Mouse (Mus musculus) kidney, adult 2 months (tissue): ENCODE measurements around the gene 4930486L24Rik.

ENCODE experiments used
- CTCF ChIP-seq: fragments of 200-500 bp; conservative IDR thresholded peaks from 2 replicates; pipeline ENCODE4 v1.5.1; 2011; ENCODE audit warnings: low read depth, mild to moderate bottlenecking, control low read depth, low read length, moderate library complexity, mixed read lengths; ENCODE audit not compliant: insufficient read depth, insufficient read length
- POLR2A ChIP-seq: fragments of 200-500 bp; IDR thresholded peaks from one replicate; pipeline ENCODE4 v1.6.1; 2011; ENCODE audit warnings: low read depth, low read length, control low read depth

GRCm38 (mm10) chr13:60802749-60803148, 61.5 kb downstream of the 4930486L24Rik start, which contains the start of gene Ctsll3:
- TF ChIP-seq CTCF: no peak
- TF ChIP-seq POLR2A: no peak
